Mouse (Mus musculus): ENCODE data around the gene Cygb.

DNA sequence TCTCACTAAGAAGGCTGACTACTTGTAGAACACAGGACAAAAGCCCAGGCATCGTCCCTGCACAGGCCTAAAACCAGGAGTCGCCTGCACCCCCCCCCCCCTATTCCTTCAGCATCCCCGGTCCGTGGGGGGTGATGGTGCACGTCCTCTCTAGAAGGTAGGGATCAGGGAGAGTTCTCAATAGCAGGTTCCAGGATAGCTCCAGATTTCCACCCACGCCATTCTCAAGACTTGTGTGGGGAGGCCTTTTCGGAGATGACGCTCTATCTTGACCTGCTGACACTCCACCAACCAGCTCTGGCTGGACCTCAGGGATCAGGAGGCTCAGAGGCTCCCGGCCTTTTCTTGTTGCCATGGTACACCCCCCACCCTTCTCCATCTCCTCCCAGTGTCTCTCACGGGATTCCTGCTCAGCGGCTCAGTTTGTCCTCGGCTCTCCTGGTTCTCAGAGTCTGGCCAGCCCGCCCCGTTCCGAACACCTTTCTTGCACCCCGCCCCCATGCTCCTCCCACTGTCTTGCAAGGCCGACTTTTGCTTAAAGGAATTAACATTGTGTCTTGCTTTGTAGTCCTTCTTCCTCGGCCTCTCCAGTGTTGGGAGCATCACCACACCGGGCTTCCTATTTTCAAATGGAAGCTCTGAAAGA, 10.4 kb downstream of the Cygb start:
- TF ChIP-seq CTCF (IDR thresholded peaks at IDR 0.05; ENCODE audit: low read depth) (no peak), EP300 (IDR thresholded peaks at IDR 0.05; ENCODE audit: low read depth) (no peak)
